Mouse (Mus musculus) thymus, postnatal 14 days (tissue): Measurements from ENCODE around the gene Fggy.

ENCODE experiments used
- DNase-seq: peaks from one replicate; pipeline ENCODE4 v3.0.0; 2021

Gene Fggy

DNA sequence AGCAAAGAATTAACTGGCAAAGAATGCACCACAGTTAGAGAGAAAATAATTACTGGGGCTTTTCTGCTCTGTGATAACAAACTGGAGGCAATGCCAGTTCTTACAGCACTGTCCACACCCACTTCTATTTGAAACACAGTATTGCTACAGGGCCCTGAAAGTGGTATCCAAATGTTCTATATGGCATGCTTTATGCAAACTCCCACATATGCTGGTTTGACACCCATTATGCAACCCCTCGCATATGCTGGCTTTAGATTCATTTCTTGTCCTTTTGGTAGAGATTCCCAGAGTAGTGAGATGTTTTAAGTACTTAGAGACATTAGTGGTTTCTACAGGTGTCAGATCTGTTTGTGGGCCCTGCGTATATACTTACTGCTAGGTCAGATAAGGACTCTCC is 109.6 kb downstream of the Fggy start:
- no peak for DNase-seq

DNA sequence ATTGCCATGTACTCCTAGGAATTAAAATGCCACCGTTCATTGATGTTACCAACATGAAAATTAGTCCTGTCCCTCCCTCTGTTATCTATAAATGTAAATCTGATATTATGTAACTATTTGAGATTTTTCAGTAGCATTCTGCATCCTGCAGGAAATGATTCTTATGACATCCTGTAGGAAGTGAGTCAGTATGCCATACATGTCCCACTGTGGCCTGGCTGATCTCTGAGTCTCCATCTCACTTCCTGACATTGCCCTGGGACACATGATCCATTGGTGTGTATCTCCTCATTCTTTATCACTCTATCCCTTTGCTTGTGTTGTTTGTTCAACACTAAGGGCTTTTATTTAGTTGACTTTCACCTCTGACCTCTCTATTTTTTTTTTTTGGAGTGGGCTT is 110.3 kb downstream of the Fggy start:
- DNase-seq, result no peak

DNA sequence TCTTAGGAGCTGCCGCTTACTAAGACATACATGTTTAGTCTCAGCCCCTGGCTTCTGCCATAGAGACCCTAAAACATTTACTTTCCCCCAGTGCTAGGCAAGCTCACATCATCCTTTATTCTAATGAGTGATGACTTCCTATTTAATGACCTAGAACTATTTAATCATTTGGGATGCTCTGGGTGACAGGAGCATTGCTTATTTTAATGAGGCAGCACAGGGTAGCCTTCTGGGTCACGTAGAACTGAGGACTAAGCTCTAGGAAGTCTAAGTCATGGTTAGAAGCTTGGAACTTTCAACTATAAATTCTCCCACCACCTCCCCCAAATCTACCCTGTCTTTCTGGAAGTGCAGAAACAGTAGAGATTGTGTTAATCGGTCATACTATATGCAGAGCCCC is 111.2 kb downstream of the Fggy start:
- no peak for DNase-seq

DNA sequence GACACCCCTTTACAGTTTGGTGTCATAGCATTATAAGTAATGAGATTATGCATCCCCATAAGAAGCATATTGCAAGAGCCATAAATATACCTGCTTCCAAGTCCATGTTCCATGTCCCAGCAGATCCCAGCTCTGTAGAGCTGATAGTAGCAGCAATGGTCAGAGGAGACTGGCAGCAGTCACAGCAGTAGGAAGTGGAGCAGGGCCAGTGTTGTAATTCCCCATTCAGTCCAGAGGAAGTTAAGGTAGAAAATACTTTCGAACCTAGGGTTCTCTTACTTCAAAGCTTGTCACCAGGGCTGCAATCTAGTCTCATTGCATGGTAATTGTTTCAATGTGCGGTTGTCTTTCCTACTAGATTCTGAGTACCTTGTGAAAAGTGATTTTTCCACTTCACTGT is 112.0 kb downstream of the Fggy start:
- DNase-seq, result no peak

GRCm38 (mm10) chr4:95670559-95670958 is 113.3 kb downstream of the Fggy start:
- no peak for DNase-seq

GRCm38 (mm10) chr4:95672039-95672438 is 114.7 kb downstream of the Fggy start:
- no peak for DNase-seq

GRCm38 (mm10) chr4:95676390-95676789 is 119.1 kb downstream of the Fggy start:
- DNase-seq, result no peak

DNA sequence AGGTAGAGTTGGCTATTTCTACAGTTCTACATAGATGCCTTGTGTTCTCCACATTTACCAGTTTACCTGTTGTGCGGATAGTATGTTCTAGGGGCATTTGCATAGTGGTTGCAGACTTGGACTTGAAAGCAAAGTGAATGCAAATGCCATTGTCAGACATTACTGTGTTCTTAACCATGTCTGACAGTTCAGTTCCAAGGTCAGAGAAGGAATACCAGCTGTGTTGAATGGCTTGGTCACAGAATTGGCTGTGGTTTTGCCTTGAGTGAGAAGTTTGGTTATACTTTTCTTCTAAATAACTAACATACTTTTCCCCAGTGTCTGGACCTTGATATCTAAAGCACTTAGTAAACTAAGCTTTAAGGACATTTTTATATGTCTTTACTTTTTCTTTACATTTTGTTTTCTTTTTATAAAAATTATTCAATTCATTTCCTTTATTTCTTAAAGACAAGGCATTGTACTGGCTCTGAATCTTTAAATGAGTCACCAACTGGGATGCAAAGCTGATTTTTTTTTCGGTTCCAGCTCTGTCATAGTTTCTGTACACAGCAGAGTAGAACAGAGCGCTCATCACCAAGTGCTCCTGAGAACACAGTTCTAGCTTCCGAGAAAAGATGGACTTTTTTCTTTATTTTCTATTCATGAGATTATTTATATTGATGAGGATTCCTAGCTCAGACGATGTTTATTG is 123.6 kb downstream of the Fggy start:
- DNase-seq, result no peak

DNA sequence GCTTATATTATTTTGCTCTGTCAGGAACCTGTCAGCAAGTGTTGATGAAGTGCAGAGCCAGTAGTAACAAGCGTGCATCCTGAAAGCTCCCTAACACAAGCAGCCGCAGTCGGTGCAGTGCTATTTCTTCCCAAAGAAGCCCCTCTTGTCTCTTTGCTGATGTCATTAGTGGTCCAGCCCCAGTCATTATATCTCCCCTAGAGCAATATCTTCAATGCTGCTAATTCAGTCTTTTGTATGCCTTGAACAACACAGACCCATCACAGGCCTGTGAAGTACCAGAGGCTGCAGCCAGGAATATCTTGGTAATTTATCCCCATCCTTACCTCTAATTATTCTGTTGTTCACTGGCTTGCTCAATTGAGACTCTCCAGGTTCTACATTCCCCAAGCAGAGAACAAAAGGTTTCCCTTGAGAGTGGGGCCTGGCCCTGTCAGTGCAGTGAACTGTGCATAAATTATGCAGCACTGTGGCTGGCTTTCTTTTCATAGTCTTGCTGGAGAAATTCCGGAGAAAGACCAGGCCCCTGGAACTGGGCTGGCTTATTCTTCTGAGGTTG is 127.3 kb downstream of the Fggy start:
- DNase-seq, result no peak

DNA sequence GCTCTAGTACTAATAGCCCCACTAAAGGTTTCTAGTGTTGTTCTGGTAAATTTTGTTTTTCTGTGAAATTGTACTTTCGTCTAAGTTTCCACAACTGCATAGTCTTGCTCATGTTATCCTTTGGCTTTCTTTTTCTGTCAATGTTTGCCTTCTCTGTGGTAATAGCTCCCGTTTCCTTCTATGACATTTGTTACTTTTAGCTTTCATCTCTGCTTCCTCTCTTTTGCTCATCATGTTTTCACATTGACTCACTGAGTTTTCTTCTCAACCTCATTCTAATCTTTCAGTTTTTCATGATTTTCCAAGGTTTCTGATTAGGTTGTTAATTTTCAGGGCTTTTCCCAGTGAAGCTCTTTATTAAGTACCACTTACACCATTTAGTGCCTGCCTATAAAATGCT is 129.5 kb downstream of the Fggy start:
- no peak for DNase-seq

DNA sequence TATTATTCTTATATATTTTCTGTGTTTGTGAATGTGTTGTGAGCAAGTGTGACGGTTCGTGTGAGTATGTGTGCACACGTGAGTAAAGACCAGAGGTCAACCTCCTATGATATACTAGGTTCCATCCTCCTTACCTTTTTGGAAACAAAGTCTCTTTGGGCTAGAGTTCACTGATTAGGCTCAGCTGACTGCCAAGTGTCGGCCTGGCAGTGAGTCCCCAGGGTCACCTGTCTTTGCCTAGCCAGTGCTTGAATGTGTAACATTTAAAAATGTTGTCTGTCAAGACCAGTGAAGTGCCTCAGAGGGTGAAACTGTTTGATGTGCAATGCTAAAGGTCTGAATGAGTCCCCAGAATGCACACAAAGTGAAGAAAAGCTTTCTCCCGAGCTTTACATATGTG is 130.0 kb downstream of the Fggy start:
- no peak for DNase-seq

DNA sequence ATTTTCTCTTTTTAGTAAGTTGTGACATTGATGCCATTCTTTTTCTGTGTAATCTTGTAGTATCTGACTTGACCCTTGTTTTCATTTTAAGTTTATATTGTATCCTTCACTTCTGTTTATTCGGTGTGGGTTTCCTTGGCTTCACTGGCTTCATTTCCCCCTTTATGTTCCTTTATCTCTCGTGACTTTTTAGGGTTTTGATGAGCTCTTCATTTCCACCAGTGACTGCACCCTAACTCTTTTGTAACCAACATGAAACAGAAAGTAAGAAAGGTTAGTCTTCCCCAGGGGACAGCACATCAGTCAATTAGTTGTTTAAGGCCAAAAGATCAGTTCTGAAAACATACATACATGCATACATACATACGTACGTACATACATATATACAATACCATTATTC is 130.9 kb downstream of the Fggy start:
- DNase-seq, result no peak

DNA sequence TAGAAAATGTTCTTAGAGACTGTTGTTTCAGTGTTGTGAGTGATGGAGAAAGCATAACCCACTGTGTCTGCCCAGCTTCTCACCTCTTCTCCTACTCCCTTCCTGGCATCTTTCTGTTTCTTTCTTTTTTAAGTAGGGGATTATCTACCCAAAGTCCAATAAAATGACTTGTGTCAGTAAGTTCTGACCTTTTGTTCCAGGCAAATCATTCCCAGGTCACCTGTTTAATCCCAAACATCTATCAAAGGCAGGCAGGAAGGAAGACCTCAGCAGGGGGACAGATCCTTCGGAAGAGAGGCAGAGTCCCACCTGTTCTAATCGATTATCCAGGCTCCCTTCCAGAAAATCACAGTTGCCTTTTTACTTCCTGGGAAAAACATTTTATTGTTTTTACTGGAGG is 143.1 kb downstream of the Fggy start:
- DNase-seq, result no peak

- DNase-seq, result no peak
Observed at GRCm38 (mm10) chr4:95707941-95708897, 150.9 kb downstream of the Fggy start.

- no peak for DNase-seq
Observed at GRCm38 (mm10) chr4:95709750-95710149, 152.4 kb downstream of the Fggy start.

DNA sequence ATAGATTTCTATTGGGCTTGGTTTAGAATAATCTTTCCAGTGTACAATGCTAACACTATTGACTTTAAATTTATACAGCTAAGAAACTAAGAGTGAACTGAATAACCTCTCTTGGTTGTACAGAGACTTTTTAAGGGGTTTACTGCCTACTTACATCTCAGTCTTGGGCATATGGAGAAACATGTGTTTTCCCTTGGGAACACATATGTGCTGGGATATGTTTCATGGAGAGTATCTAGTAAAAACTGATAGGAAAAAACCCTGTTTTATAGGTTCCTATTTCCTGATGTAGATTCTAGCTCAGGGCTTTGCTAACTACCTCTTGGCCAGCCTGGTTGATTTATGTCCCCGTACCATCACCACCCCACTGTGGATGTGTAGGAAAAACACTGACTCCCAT is 155.5 kb downstream of the Fggy start:
- no peak for DNase-seq

DNA sequence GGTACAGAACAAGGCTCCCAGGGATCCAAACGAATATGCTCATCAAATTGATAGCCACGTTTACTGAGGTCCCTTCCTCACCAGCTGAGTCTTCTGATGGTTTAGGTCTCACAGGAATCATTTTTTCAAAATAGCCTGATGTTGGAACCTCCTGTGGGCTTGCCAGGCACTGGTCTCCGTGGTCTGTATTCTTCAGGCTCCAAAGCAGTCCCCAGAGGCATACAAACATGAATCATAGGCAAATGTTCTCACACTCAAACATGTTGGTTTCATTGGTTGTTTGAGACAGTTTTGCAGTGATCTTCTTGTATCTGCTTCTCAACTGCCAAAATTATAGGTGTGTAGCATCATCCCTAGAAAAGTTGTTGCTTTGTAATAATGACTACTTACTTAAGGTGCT is 156.0 kb downstream of the Fggy start:
- no peak for DNase-seq

- no peak for DNase-seq
Observed at GRCm38 (mm10) chr4:95716137-95716536, 158.8 kb downstream of the Fggy start.

- DNase-seq, result no peak
Observed at GRCm38 (mm10) chr4:95723615-95724014, 166.3 kb downstream of the Fggy start.

DNA sequence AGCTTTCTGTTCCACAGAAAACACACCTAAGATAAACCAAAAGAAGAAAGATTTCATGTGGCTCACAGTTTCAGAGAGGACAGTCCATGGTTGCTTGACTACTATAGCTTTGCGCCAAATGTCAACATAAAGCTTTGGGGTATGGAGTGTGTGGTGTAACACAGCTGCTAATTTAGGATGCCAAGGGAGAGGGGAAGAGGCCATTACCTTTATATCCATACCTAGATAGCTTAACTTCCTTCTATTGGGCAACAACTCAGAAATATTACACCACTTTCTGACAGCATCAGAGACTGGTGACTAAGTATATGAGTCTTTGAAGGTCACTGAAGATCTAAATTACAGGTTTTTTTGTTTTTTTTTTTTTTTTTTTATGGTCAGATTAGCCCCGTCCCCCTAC is 169.1 kb downstream of the Fggy start:
- no peak for DNase-seq

GRCm38 (mm10) chr4:95729142-95729826 is 172.0 kb downstream of the Fggy start:
- DNase-seq, result no peak

DNA sequence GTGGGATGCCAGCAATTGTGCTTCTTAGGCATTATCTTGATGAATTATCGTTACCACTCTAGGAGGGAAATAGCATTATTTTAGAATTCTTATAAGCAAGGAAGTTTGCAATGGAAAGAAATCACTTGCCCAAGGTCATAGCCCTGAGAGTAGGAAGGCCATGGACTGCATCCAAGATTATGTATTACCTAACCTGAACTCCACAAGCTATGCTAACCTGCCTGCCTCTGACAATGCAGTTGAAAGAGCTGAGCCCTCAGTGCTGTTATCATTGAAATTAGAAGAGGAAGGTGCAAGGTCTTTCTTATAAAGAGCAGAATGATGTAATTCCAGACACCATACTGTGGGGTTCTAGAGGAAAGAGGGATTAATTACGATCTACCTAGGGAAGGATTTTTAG is 173.8 kb downstream of the Fggy start:
- no peak for DNase-seq
